Mouse (Mus musculus) mouse embryonic stem cell (cell line): ENCODE results near the gene Dcaf11.

Source experiments
- in situ Hi-C, 2 experiments: fragments of 300-500 bp; cut with MboI; formaldehyde crosslinking; loops; 1 replicate in 1 of 2; 3 replicates in 1 of 2; pipeline ENCODE4 v1.14.3; 2019 to 2020; ENCODE audit warnings: low sequenced_read_pairs in 2 of 2, low pct_unique_long_range_greater_than_20kb in 1 of 2, mixed read lengths in 1 of 2; ENCODE audit not compliant: unreplicated experiment in 1 of 2

The Dcaf11 gene

DNA sequence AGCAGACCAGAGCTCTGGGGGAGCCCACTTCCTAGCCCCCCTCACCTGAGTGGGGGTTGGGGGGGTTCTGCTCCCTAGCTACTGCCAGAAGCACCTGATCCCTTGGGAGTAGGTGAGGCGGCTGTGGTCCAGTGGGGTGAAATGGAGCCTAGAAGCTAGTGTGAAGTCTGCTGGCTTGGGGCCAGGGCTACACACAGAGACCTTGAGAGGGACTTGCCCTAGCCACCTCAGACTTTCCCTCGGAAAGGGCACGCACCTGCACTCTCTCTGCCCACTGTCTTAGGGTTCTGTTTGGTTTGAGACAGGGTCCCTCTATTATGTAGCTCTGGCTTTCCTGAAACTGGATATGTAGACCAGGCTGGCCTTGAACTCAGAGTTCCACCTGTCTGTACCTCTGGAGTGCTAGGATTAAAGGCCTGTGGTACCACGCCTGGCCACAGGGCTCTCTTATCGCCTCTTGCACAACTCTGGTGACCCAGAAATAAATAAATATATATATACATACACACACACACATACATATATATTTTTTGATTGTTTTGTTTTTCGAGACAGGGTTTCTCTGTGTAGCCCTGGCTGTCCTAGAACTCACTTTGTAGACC, 19.0 kb downstream of the Dcaf11 start:
- in situ Hi-C loops = no loop called here

- in situ Hi-C loops = no loop called here
These were observed 20.0 kb downstream of the Dcaf11 start for GRCm38 (mm10) chr14:55579511-55580496.

DNA sequence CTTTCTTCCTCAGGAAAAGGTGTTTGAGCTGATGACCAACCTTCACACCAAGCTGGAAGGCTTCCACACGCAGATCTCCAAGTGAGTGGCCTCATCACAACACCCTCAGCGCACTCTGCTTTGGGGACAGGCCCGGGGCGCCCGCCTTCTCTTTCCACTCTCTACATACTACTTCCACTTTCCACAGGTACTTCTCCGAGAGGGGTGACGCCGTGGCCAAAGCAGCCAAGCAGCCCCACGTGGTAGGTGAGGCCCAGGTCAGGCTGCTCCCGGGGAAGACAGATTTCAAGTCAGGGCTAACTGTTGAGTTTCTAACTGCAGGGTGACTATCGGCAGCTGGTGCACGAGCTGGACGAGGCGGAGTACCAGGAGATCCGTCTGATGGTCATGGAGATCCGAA, 20.9 kb downstream of the Dcaf11 start:
- in situ Hi-C loops = no loop called here

GRCm38 (mm10) chr14:55581981-55582681, 22.3 kb downstream of the Dcaf11 start:
- in situ Hi-C loops = no loop called here

- in situ Hi-C loops = no loop called here
These were observed 24.5 kb downstream of the Dcaf11 start for GRCm38 (mm10) chr14:55584303-55584701.

- in situ Hi-C loops = no loop called here
These were observed 25.1 kb downstream of the Dcaf11 start, which contains the start of gene Emc9 for GRCm38 (mm10) chr14:55584702-55585565. Gene Emc9 (minus strand): TSS chr14:55585302.

- in situ Hi-C loops = no loop called here
These were observed 25.8 kb downstream of the Dcaf11 start for GRCm38 (mm10) chr14:55585566-55585960.

GRCm38 (mm10) chr14:55586149-55586548, 26.3 kb downstream of the Dcaf11 start:
- in situ Hi-C loops = no loop called here

- in situ Hi-C loops = no loop called here
These were observed 29.5 kb downstream of the Dcaf11 start for GRCm38 (mm10) chr14:55589271-55589670.

DNA sequence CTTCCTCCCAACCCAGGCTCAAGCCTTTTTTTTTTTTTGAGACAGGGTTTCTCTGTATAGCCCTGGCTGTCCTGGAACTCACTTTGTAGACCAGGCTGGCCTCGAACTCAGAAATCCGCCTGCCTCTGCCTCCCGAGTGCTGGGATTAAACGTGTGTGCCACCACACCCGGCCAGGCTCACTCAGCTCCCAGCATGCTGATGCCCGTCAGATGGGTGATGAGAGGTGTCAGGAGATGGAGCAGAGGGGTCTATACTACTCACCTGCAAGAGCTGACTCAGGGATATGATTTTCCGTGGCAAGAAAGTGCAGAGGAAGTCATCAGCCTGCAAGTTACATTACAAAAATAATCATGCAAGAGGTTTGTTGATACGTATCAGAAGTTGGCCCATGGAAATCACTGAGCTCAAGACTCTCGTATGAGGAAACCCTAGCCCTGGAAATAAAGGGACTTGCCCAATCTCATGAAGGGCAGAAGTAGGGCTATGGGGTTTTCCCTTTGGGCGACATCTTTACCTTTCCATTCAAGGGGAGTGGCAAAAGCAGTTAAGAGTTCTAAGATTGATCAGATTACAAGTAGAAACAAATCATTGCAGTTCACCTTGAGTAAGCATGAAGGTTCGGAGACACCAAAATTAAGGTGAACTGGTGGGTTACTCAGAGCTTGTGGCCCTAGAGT, 30.1 kb downstream of the Dcaf11 start:
- in situ Hi-C loops = no loop called here

- in situ Hi-C loops = no loop called here
These were observed 31.0 kb downstream of the Dcaf11 start, which contains the start of gene Psme2 for GRCm38 (mm10) chr14:55590748-55591330. Gene Psme2 (minus strand): TSS chr14:55591113.

GRCm38 (mm10) chr14:55591331-55591891, 31.6 kb downstream of the Dcaf11 start, which contains the start of gene Rnf31:
Gene Rnf31 (plus strand): TSS chr14:55591708.
- in situ Hi-C loops = no loop called here

DNA sequence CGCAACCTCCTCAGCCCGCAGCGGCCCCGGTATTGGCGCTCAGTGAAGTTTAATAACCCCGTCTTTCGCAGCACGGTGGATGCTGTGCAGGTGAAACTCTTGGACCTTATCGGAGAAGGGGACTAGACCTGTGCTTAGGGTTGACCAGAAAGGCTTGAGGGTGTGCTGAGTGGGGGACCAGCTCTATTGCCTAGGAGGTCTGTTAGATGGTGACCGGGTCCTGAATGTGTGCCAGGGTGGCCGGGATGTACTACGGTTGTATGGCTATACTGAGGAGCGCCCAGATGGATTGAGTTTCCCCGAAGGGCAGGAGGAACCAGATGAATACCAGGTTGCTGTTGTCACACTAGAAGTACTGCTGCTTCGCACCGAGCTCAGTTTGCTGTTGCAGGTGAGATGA, 32.4 kb downstream of the Dcaf11 start:
- in situ Hi-C loops = no loop called here

DNA sequence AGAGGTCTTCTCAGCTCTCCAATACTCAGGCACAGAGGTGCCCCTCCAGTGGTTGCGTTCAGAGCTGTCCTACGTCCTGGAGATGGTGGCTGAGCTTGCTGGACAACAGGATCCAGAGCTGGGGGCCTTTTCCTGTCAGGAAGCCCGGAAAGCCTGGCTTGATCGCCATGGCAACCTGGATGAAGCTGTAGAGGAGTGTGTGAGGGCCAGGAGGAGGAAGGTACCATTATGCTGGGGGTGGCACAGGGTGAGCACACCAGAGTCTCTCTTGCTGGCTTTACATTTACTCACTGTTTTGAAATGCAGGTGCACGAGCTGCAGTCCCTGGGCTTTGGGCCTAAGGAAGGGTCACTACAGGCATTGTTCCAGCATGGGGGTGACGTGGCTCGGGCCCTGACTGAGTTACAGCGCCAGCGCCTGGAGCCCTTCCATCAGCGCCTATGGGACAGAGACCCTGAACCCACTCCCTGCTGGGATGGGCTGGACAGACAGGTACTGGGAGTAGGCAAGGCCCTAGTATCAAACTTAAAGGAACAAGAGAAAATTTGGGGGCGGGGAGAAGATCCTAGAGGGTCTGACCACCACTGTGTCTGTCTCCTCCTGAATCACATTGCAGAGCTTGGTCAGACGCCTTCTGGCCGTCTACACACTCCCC, 36.4 kb downstream of the Dcaf11 start:
- in situ Hi-C loops = no loop called here

GRCm38 (mm10) chr14:55598521-55599390, 39.0 kb downstream of the Dcaf11 start:
- in situ Hi-C loops = no loop called here

DNA sequence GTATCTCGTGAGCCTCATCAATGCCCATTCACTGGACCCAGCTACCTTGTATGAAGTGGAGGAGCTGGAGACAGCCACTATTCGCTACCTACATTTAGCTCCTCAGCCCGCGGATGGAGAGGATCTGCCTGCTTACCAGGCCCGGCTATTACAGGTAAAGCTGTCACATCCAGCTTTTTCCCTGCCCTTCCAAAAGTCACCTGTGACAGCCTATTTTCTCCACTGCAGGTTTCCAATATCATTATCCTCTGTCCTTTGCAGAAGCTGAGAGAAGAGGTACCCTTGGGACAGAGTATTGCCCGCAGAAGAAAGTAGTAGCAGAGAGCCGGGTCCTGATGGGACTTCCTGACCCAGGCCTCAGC, 43.4 kb downstream of the Dcaf11 start, which contains the start of gene Irf9:
Irf9 (plus strand) TSS at position 301 of the 362 bp plus-strand sequence.
- in situ Hi-C loops = no loop called here
